Mouse (Mus musculus) bone marrow, adult 2 months (tissue): ENCODE data around the gene Gpc5.

ENCODE experiments used
- CTCF ChIP-seq: fragments of 200-500 bp; IDR thresholded peaks from 2 replicates; pipeline ENCODE4 v1.5.1; 2011; ENCODE audit warnings: low read length, control low read depth; ENCODE audit not compliant: control insufficient read depth, insufficient read depth
- POLR2A ChIP-seq: fragments of 200-500 bp; IDR thresholded peaks from 2 replicates; pipeline ENCODE4 v1.6.1; 2011; ENCODE audit warnings: low read depth, mild to moderate bottlenecking, control low read depth, low read length, borderline replicate concordance; ENCODE audit not compliant: control insufficient read depth

GRCm38 (mm10) chr14:115869127-115869526 lies 777.1 kb downstream of the Gpc5 start:
- no peak for TF ChIP-seq CTCF
- no peak for TF ChIP-seq POLR2A
